Mouse (Mus musculus): ENCODE results near the gene Gpc4. TPM values are rescaled to one million over a fixed set of nuclear protein-coding genes. Genes with fewer than 3 reads are reported as not detected.
A peak's percentile ranks its signal among the peaks of the same experiment; 100 is the strongest.

The Gpc4 gene
- total and polyA plus RNA-seq, 3 experiments = not detected

DNA sequence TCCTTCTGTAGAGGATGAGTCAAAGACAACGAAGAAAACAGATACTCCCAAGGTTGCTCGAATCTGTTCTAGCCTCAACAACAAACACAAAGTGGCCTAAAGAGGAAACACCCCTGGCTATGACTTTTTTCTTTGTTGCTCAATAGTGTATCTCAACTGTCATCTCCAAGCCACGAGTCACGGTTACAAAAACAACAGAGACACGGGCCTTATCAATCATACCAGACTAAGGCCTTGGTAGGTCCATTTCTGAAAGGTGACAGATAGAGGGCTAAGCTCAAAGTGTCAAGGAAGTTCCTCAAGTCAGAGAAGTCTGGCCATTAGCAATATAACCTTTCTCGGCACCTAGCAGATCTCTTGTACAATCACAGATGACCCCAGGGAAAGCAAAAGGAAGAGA lies 63.6 kb downstream of the Gpc4 start:
- dilution Hi-C loops (cut with MboI; ENCODE audit: extremely low pct_ligation_motif_present, extremely low pct_unique_long_range_greater_than_20kb, low sequenced_read_pairs) = no loop called here
- Histone ChIP-seq H3K9me3 (replicated peaks; ENCODE audit: low read length) (no peaks in the 10 kb centered on the region), H3K4me3 (replicated peaks in 1 of 3; ENCODE audit: low read depth in 2 of 3, low read length in 2 of 3, poor library complexity in 1 of 3) (no peak overlapping the region), H3K27me3 (replicated peaks) (no peaks in the 10 kb centered on the region), H3K4me1 (ENCODE audit: control insufficient read depth in 1 of 2, insufficient read depth in 2 of 2) (no peaks in the 10 kb centered on the region), H3K79me2 (replicated peaks; ENCODE audit: control insufficient read depth, extremely low read depth, insufficient read depth, poor library complexity, severe bottlenecking) (no peaks in the 10 kb centered on the region), H3K36me3 (replicated peaks in 1 of 2; ENCODE audit: control insufficient read depth in 1 of 2, insufficient read depth in 1 of 2, low read length in 1 of 2) (no peaks in the 10 kb centered on the region), H3K4me2 (ENCODE audit: insufficient read depth, low read depth, poor library complexity, severe bottlenecking) (no peak overlapping the region), H3K9ac (ENCODE audit: insufficient read depth, low read depth) (no peak overlapping the region), H3K27ac (ENCODE audit: insufficient read depth, low read depth) (no peak overlapping the region)
- TF ChIP-seq CHD1 (IDR thresholded peaks at IDR 0.05; ENCODE audit: low read depth, low read length) (no peak), USF2 (conservative IDR thresholded peaks at IDR 0.05; ENCODE audit: low read depth, low read length) (no peak), ZNF384 (IDR thresholded peaks at IDR 0.05; ENCODE audit: low read depth, low read length) (no peak), USF1 (IDR thresholded peaks at IDR 0.05; ENCODE audit: low read depth, low read length) (no peak), MAX (IDR thresholded peaks at IDR 0.05; ENCODE audit: low read length) (no peak), SMC3 (IDR thresholded peaks at IDR 0.05; ENCODE audit: low read depth, low read length) (no peak), ELF1 (IDR thresholded peaks at IDR 0.05; ENCODE audit: low read depth, low read length) (no peak), RAD21 (IDR thresholded peaks at IDR 0.05; ENCODE audit: low read depth, low read length) (no peak), ZKSCAN1 (IDR thresholded peaks at IDR 0.05; ENCODE audit: borderline replicate concordance, low read depth, low read length) (no peak), TBP (conservative IDR thresholded peaks at IDR 0.05; ENCODE audit: low read depth, low read length) (no peak), BHLHE40 (IDR thresholded peaks at IDR 0.05; ENCODE audit: low read depth, low read length) (no peak), JUND (conservative IDR thresholded peaks at IDR 0.05; ENCODE audit: low read depth, low read length) (no peak), POLR2AphosphoS2 (IDR thresholded peaks at IDR 0.05; ENCODE audit: low read depth, low read length) (no peak)
- in situ Hi-C loops (cut with MboI; ENCODE audit: low pct_ligation_motif_present, low pct_unique_long_range_greater_than_20kb, low sequenced_read_pairs) = no loop called here
- DNase-seq (ENCODE audit: extremely low read depth) = no peak

DNA sequence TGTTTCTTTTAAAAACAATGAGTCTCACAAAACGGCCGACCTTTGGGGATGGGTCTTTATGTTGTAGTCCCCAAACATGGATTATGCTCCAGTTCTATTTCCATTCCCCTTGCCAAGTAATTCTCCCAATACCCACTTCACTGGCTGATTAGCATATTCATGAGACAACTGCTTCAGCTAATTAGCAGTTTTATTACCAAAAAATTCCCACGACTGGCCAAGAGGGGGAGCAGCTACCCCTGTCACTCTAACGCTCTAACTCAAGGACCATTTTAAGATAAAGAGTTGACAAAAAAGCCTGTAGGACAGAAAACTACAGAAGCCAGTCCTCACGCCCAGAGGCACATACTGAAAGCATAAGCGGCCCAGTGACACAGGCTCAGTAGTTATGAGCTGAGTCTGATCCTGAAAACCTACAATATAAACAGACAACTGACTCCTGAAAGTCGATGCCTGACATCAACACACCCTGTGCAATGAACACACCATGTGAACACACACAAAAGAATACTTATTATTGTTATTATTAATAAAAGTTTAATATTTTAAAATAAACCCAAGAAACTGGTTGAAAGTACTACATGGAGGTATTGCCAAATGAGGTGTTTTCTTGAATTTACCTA lies 77.2 kb downstream of the Gpc4 start:
- Histone ChIP-seq H3K36me3 (replicated peaks in 1 of 2; ENCODE audit: control insufficient read depth in 1 of 2, insufficient read depth in 1 of 2, low read length in 1 of 2) (no peaks in the 10 kb centered on the region), H3K27me3 (replicated peaks) (no peaks in the 10 kb centered on the region), H3K4me1 (ENCODE audit: control insufficient read depth in 1 of 2, insufficient read depth in 2 of 2) (no peaks in the 10 kb centered on the region), H3K4me3 (replicated peaks in 1 of 3; ENCODE audit: low read depth in 2 of 3, low read length in 2 of 3, poor library complexity in 1 of 3) (no peak overlapping the region), H3K27ac (ENCODE audit: insufficient read depth, low read depth) (no peak overlapping the region), H3K9ac (ENCODE audit: insufficient read depth, low read depth) (no peak overlapping the region), H3K4me2 (ENCODE audit: insufficient read depth, low read depth, poor library complexity, severe bottlenecking) (no peak overlapping the region), H3K9me3 (replicated peaks; ENCODE audit: low read length) (no peaks in the 10 kb centered on the region), H3K79me2 (replicated peaks; ENCODE audit: control insufficient read depth, extremely low read depth, insufficient read depth, poor library complexity, severe bottlenecking) (no peaks in the 10 kb centered on the region)
- in situ Hi-C loops (cut with MboI; ENCODE audit: low pct_ligation_motif_present, low pct_unique_long_range_greater_than_20kb, low sequenced_read_pairs) (no loop called here), dilution Hi-C loops (cut with MboI; ENCODE audit: extremely low pct_ligation_motif_present, extremely low pct_unique_long_range_greater_than_20kb, low sequenced_read_pairs) (no loop called here)
- DNase-seq (ENCODE audit: extremely low read depth) = peak; percentile 17
- TF ChIP-seq ETS1 (conservative IDR thresholded peaks at IDR 0.05; ENCODE audit: low read depth, low read length) (no peak), NRF1 (IDR thresholded peaks at IDR 0.05; ENCODE audit: low read depth, low read length) (no peak), ELF1 (IDR thresholded peaks at IDR 0.05; ENCODE audit: low read depth, low read length) (no peak), USF1 (IDR thresholded peaks at IDR 0.05; ENCODE audit: low read depth, low read length) (no peak), BHLHE40 (IDR thresholded peaks at IDR 0.05; ENCODE audit: low read depth, low read length) (no peak), JUN (IDR thresholded peaks at IDR 0.05; ENCODE audit: insufficient read depth, low read depth, low read length) (no peak), SMC3 (IDR thresholded peaks at IDR 0.05; ENCODE audit: low read depth, low read length) (0 out of 2 replicates have a peak, but pooled peaks have one; percentile 17), JUND (conservative IDR thresholded peaks at IDR 0.05; ENCODE audit: low read depth, low read length) (no peak), RAD21 (IDR thresholded peaks at IDR 0.05; ENCODE audit: low read depth, low read length) (peak; percentile 22), UBTF (IDR thresholded peaks at IDR 0.05; ENCODE audit: low read depth, low read length) (no peak), CTCF (conservative IDR thresholded peaks at IDR 0.05 in 1 of 2, IDR thresholded peaks at IDR 0.05 in 1 of 2; ENCODE audit: low read depth in 2 of 2, low read length in 2 of 2) (peak in 1 of 2 experiments; percentile 53; a peak in 3 of 4 replicates), ZKSCAN1 (IDR thresholded peaks at IDR 0.05; ENCODE audit: borderline replicate concordance, low read depth, low read length) (no peak), POLR2AphosphoS2 (IDR thresholded peaks at IDR 0.05; ENCODE audit: low read depth, low read length) (no peak), CHD1 (IDR thresholded peaks at IDR 0.05; ENCODE audit: low read depth, low read length) (no peak), MAZ (IDR thresholded peaks at IDR 0.05; ENCODE audit: low read depth, low read length) (no peak), ZMIZ1 (IDR thresholded peaks at IDR 0.05; ENCODE audit: low read depth, low read length) (no peak), KAT2A (IDR thresholded peaks at IDR 0.05; ENCODE audit: insufficient replicate concordance, low read length) (no peak), MYC (IDR thresholded peaks at IDR 0.05; ENCODE audit: low read depth, low read length) (no peak)
